Mouse (Mus musculus) heart, postnatal 4 days (tissue): ENCODE results near the gene Nrp2. TPM values are rescaled to one million over a fixed set of nuclear protein-coding genes. Genes with fewer than 3 reads are reported as not detected.
A peak's percentile ranks its signal among the peaks of the same experiment; 100 is the strongest.

Experiments
- DNase-seq: peaks from one replicate; pipeline ENCODE4 v3.0.0; 2021
- total RNA-seq, 2 experiments: library from RNA; stranded (reverse); gene quantifications; 2 replicates each; pipeline ENCODE4 v1.2.3; 2021

The Nrp2 gene
- 10 to 100 TPM; 44.7 to 50.9 TPM for total RNA-seq

DNA sequence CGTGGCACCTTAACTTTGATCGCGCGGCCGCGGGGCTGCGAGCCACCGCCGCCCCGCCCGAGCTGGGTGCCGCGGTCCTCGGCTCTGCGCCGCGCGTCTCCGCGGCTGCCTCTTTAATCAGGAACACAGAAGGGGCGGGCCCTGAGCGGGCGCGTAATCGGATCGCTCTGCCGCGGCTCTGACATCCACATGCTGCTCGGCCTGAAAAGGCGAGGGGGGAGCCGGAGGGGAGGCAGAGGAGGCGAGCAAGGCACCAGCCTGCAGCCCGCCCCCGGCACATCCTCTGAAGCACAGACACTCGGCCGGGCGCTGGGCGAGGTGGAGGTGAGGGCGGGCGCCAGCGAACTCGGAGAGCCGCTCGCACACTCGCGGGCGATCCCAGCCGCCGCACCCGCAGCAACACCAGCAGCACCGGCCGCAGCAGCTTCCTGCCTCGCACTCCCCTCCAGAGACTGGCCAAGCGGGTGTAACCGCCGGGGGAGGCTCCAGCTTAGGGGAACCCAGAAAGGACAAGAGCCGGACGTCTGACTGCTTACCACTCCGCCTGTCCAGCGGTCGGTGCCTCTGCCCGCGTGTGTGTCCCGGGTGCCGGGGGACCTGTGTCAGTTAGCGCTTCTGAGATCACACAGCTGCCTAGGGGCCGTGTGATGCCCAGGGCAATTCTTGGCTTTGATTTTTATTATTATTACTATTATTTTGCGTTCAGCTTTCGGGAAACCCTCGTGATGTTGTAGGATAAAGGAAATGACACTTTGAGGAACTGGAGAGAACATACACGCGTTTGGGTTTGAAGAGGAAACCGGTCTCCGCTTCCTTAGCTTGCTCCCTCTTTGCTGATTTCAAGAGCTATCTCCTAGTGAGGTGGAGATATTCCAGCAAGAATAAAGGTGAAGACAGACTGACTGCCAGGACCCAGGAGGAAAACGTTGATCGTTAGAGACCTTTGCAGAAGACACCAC, at the start of gene Nrp2:
Gene Nrp2 (plus strand): TSS at position 128 of the 959 bp plus-strand sequence.
- DNase-seq, result peak; percentile 80

DNA sequence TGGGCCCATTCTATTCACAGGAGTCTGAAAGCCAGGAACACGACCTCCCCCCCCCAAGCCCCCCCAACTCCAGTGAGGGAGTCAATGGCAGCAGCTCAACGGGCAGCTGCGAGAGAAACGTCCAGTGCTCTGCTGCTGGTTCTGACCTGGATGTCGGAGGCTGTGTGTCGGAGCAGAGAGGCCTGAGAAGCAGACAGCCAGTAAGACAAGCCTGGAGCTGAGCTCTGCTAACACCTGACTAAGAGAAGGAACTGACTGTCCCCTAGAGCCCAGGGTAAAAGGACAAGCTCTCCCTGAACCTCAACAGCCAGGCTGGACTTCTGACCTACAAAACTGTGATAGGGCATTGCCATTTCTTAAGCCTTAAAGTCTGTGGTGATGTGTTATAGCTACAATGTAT, 48.6 kb upstream of the Nrp2 start:
- DNase-seq, result no peak

DNA sequence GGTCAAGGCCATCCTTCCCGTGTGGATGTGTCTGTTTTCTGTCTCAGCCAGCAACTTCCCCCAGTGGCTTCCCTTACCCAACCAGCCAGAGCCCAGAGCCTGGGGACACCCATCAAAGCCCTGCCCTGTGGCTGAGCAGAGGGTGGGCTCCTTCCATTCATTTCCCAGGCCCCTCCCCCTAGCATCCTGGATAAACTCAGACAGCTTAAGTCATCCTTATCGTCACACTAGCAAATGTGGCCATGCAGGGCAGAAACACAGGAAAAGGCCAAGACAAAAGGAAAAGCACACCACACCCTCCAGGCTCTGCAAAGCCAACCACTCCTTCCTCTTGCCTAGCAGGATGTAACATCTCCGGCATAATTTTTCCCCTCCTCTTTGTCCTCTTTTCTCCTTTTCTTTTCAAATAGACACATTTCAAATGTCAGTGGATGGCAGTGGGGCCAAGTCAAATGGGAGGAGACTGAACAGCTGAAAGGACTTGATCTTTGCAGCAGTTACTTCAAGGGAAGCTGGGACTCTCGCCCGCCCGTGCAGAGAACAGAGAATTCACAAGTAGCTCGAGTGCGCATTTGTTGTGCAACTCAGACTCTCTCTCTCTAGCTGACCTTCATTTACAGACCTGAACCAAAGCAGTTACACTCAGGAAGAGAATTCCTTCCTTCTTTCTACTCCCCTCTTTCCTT, 38.0 kb upstream of the Nrp2 start:
- peak; percentile 64 for DNase-seq

DNA sequence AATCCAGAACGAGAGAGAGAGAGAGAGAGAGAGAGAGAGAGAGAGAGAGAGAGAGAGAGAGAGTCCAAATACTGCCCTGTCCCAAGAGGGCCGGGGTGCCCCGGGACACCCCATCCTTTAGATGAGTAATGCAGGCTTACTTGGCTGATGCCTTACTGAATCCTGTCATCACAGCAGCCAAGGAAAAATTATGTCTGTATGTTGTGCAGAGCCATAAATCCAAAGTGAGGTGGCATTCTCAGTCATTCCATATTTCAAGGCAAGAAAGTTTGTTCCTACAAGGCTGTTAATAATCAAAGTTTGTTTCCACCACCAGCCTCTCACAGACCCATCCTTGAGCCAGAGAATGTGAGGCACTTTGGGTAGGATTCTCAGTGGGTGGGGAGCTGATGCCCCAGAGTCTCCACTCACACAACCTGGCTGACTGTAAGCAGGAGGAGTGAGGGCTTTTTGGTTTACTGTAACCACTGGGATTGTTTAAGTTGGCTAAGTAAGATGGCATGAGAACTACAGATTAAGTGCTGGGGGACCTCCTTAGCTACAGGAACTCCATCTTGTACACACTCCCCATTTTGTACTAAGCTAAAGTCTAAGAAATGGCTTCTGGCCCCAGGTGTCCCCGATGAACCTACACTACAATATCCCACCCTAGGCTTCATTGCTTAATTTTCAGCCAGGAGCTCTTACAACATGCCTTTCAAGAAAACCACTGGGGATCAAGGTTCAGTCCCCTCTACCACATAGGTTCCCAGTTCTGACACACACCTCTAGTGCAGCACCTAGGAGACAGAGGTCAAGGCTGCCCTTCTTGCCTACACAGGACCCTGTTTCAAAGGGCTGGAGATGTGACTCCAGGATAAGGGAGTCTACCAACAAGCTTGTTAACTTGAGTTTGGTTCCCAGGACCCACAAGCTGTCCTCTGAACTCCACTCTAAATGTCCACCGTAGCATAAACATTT, 37.0 kb upstream of the Nrp2 start:
- DNase-seq, result no peak

DNA sequence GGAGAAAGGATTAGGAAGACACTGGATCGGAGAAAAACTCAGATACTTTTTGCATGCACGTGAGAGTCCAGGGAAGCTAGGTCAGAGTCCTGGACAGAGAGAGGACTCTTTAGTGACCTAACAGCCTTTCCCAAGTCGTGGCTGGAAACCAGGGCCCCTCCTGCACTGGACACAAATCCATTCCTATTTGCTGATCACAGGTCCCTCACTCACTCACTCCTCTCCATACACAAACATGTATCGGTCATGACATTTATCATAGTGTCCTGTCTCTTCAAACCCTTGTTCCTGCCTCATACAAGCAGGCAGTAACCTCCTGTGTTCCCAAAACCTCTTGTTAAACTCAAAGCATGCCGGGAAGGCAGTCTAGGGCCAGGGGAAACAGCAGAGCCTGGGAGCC, 36.3 kb upstream of the Nrp2 start:
- no peak for DNase-seq

DNA sequence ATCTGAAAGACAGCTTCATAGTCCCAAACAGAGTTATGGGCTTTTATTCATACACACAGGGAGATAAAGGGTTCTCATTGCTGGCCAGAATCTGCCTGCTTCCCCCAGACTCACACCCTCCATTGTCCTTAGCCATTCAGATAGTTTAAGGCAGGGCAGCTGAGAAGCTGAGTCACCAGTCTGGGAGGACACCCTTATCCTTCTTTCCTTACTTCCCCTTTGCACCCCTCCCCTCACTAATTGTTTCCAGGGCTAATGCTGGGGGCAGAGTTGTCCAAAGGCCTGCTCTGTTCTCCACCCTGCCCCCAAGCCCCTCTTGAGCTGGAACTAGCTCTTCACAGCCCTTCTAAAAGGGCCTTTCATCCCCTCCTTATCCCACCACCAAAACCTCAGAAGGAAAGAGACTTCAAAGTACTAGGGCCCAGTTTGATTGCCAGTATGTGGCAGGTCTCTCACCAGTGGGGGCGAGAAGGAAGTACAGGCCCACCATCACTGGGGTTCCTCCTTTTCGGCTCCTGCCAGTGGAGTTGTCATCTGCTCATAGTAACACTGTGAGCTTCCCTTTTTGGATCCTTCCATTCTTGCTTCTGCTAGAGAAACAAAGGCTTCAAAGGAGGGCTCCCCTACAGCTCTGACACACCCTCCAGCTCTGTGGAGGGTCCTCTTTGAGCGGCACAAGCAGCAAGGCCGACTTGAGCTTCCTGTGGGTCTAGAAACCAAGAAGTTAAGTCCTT, 24.3 kb upstream of the Nrp2 start:
- no peak for DNase-seq

DNA sequence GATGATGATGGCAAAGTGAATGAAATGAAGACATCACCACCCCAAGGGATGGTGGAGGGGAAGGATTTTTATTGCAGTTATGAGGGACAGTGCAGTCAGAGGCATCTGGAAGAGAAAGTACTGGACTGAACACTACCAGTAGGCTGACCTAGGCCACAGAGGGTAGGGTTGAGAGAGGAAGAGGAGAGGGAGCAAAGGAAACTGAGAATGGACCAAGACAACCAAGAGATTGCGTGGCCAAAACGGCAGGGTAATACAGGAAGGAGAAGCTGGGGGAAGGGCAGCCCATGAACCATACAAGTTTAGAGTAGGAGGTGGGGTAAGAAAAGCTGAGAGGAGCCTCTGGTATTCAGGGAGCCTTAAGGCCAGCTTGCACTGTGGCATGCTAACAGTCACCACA, 23.6 kb upstream of the Nrp2 start:
- no peak for DNase-seq

DNA sequence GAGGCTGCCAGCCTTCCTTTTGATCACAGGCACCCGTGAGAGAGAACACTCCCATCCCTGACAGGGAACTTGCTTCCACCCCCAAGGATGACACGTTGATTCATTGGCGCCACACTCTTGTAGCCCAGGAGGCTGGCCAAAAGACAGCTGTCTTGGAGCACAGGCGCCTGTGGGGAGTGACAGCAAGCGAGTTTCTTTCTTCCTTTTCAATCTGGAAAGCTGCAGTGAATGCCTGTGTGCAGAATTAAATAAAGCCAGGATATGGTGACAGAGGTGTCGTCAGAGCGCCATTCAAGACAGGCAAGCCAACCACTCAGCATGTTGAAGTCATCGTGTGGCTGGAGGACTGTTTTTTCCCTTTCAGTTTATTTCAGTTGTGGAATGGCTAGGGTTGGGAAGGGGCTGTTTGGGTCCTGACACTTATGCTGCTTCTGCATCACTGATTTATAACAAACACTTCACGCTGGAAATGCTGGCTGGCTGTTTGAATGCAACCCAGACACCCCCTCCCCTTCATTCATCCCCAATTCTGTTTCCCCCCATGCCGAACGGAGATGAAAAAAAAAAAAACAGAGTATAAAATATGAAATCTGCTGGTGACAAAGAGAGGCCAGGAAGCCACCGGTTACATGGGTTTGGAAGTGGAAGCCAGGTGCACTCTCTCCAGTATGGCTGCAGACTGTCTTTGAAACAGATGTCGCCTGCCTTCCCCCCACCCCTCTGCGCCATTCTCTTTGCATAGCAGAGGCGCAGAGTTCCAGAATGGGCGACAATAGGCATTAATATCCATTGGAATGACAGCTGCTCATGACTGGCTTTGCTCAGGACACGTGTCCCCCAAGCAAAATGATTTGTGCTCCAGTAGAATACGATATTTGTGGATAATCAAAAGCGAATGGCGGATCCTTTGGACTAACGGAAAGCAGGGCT, 20.4 kb upstream of the Nrp2 start:
- no peak for DNase-seq

DNA sequence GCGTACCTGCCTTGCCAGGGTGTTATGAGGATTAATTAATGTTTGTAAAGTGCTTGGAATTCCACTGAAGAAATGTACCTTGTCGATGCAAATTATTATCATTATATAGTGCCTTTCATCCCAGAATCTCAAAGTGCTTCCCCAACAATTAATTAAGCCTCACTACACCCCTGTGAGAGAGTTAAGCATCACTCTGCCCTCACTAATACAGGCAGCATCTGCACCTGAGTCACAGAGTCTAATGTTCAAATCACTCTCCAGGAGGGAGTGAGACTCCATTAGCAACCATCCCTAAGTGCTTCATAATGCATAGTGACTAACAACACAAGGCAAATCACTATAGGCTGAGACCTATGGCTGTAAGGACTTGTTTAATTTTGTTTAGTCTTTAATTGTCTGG, 19.6 kb upstream of the Nrp2 start:
- no peak for DNase-seq

DNA sequence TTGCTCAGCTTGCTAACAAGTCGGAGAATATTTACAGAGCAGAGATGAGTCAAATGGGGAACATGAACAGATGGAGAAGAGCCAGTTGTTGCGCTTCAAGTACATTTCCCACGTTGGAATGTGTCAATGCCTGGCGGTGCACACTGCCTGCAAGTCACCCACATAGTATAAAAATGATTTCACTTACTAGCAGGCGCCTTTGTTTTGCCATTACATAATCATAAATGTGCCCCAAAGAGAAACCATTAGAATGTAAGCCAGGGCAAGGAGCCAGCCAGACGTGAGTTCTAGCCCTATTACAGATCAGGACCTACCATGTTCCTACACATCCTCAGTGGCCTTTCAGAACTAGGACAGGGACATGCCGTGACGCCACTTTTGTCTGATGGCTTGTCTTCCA, 15.6 kb upstream of the Nrp2 start:
- DNase-seq, result no peak

DNA sequence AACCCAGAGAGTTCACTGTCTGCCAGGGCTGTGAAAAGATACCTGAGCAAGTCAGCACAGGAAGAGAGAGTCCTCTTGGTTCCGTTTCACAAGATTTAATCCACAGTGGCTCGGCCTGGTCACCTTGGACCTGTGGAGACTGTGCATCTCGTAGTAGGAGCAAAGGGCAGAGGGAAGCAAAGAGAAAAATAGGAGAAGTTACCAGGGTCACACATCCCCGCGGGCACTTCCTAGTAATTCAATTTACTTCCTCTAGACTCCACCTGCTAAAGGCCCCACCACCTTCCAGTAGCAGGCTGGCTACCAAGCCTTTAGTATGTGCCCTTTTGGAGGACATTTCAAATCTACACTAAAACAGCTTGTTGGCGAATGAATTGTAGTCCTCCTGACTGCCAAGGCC, 11.9 kb upstream of the Nrp2 start:
- no peak for DNase-seq

DNA sequence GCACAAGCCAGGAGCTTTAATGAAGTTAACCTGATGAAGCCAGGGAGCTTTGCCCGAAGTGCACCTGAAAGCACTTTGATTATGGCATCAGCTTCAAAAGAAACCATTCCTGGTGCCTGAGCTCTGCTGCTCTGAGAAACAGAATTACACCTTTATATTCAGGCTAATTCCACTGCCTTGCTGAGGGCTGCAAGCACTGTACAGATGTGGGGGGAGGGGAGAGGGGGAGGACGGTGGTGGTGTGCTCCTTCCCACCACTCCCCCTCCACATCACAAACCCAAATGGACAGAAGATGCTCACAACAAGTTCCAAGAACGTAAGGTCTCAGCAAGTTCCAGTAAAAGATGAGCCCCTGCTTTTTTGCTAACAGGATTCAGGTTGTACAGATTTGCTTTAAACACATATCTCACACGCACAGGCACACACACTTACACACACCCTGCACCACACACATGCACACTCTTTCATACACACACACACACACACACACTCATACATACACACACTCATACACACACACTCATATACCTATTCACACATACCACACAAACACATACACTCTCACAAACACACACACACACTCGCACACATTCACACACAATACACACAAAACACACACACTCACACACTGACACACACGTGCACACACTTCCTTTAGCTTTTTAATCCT, 6.6 kb upstream of the Nrp2 start:
- DNase-seq, result no peak

DNA sequence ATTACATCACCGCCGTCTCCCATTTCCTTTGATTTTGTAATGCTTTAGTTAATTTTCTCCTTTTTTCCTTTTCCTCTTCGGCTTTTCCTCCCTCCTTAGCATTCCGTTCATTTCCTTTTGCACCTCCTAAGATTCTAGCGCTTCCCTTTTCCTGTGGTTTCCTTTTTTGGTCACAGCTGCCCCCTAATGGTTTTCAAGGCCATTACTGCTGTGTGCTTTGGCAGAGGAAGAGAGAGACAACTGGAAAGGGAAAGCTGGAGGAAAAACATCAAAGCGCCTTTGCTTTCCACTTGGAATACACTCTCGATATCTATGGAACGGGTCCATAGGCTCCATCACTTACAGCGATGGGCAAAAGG, 6.1 kb upstream of the Nrp2 start:
- peak; percentile 55 for DNase-seq

DNA sequence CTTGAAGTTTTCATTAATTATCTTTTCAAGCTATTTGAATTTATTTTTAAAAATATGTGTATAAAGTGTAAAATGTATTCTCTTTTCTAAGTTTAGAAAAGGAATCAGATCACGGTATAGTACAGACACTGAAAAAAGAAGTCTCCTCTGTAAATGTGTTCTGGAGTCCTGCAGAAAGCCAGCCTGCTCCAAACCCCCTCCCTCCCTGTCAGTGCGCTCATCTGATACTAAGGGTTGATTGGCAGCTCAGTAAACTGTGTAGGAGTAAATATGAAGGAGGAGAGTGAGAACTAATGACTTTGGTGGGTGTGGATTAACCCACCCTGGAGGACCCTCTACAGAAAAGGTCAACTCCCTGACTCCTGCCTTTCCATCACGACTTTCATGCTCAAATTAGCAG, 5.7 kb upstream of the Nrp2 start:
- DNase-seq, result no peak

DNA sequence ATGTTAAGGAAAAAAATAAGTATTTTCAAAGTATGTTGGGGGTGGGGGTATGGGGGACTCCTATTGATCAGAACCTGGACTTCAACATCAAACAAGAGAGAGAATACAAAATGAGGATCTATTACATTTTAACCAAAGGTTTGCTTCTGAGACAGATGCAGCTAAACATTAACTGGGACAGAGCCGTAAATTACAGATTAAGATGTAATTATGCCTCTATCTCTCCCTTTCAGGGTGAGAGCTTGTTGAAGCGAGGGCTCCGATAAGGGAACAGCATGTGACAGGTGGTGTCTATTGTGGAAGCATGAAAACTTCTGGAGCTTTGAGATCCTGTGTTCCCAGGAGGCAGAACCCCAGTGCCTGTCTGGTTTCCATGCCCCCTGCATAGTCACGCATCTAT, 3.3 kb upstream of the Nrp2 start:
- no peak for DNase-seq

DNA sequence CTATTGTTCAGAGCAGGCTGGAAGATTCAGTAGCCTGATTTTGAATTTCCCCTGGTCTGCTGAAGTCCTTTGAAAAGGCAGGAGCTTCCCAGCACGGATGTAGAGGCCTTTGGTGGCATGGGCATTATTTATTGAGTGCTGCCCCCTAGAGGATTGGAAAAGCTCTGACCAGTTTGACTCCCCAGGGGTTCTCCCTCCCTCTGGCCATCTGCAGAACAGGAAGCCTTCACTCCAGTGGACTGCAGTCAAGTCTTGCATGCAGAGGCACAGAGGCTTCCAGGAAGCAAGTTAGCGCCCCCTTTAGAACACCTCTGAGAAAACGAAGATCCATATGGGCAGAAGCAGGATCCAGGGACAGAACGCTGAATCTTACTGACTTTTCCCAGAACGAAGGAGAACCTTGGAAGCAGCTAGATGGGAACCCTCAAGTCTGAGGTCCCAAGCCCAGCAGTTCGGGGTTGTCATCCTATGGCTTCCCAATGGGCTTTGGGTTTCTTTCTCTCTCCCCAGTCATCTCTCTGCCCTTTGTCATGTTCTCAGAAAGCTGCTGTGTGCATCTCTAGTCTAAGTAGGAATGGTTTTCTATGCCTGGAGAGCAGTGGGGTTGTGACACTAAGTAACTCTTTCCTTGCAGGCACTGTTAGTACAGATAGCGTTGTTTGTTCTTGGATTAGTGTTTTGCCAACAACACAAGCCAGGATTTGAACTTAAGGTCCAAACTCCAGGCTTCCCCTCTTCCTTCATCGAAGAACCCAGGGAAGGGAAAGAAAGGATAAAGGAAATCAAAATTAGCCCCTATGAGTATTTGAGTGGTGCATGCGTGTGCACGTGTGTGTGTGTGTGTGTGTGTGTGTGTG, 1.8 kb upstream of the Nrp2 start:
- DNase-seq, result peak; percentile 88

DNA sequence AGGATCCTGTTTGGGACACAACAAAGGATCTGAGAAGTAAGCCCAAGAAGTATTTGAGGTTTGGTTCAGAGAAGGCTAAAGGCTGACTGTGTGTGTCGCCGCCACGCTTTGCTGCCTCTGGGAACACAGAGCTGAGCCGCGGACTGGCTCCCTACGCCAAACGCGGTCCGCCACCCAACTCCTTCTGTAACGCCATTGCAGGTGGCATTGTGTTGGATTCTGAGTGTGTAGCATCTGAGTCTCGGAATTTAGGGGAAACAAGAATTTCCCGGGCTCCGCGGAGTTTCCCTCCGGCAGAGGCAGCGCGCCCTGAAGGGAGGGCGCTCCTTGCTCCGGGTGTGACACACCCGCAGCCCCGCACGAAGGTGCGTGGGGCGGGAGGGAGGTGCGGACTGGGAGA, 342 bp upstream of the Nrp2 start:
- DNase-seq, result no peak

DNA sequence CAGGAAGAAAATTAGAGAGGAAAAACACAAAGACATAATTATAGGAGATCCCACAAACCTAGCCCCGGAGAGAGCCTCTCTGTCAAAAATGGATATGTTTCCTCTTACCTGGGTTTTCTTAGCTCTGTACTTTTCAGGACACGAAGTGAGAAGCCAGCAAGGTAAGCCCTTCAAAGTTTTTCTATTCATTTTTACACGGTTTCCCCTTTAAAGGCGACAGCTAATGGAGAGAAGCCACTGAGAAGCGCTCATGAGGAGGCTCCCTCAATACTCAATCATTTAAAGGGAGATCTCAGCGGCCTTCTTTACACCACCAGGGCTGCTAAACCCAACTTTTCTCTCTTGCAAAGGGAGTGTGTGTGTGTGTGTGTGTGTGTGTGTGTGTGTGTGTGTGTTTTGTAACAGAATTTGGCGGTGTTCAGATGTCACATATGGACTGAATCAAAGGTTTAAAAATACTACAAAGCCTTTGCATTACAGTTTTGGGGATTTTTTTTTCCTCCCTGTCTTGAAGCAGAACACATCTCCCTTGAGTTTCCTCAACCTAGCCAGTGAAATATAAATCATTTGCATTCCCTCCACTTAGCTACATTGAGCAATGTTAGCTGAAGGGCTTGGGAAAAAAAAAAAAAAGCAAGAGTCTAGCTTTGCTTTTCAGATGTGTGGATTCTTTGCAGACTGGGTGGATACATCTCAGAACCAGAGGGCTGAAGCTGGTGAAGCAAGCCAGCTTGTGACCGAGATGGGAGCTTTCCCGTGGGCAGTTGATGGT, 1.2 kb downstream of the Nrp2 start:
- no peak for DNase-seq
